Mouse (Mus musculus): Measurements from ENCODE around the gene Sept11. TPM values are rescaled to one million over a fixed set of nuclear protein-coding genes. Genes with fewer than 3 reads are reported as not detected.

The Sept11 gene
- polyA plus RNA-seq, 1 experiment from 2014 or later = 157 TPM

GRCm38 (mm10) chr5:93051951-93052350 is 41.3 kb upstream of the Sept11 start:
- Histone ChIP-seq H3K9ac (ENCODE audit: low read length) (no peak overlapping the region), H3K36me3 (ENCODE audit: control insufficient read depth, insufficient read depth, low read length) (no peaks in the 10 kb centered on the region), H3K4me3 (ENCODE audit: low read length) (no peak overlapping the region), H3K4me2 (ENCODE audit: low read depth, low read length) (no peak overlapping the region), H3K27me3 (ENCODE audit: control insufficient read depth, insufficient read depth, low read depth, low read length) (peaks cover under 1% of the 10 kb centered on the region; the same call in 1 of the 2 replicates), H3K27ac (ENCODE audit: low read length) (no peak overlapping the region), H3K4me1 (replicated peaks; ENCODE audit: control insufficient read depth, insufficient read depth, low read length) (no peaks in the 10 kb centered on the region; the same call in 1 of the 2 replicates), H3K9me3 (ENCODE audit: control insufficient read depth, low read length) (no peaks in the 10 kb centered on the region)
- 62% methylated on average over 9 of the region's 9 CpGs for WGBS
- ATAC-seq (ENCODE audit: low read depth) = no peak

GRCm38 (mm10) chr5:93053606-93054397 is 39.4 kb upstream of the Sept11 start:
- Histone ChIP-seq H3K27ac (ENCODE audit: low read length) (no peak overlapping the region), H3K9ac (ENCODE audit: low read length) (no peak overlapping the region), H3K36me3 (ENCODE audit: control insufficient read depth, insufficient read depth, low read length) (no peaks in the 10 kb centered on the region), H3K4me1 (replicated peaks; ENCODE audit: control insufficient read depth, insufficient read depth, low read length) (no peaks in the 10 kb centered on the region; the same call in 1 of the 2 replicates), H3K4me3 (ENCODE audit: low read length) (no peak overlapping the region), H3K9me3 (ENCODE audit: control insufficient read depth, low read length) (no peaks in the 10 kb centered on the region), H3K27me3 (ENCODE audit: control insufficient read depth, insufficient read depth, low read depth, low read length) (no peaks in the 10 kb centered on the region; the same call in 1 of the 2 replicates), H3K4me2 (ENCODE audit: low read depth, low read length) (no peak overlapping the region)
- no peak for ATAC-seq (ENCODE audit: low read depth)
- 52% methylated on average over 8 of the region's 8 CpGs for whole genome bisulfite sequencing

- Histone ChIP-seq H3K9me3 (ENCODE audit: control insufficient read depth, low read length) (no peaks in the 10 kb centered on the region), H3K36me3 (ENCODE audit: control insufficient read depth, insufficient read depth, low read length) (no peaks in the 10 kb centered on the region), H3K4me1 (replicated peaks; ENCODE audit: control insufficient read depth, insufficient read depth, low read length) (no peaks in the 10 kb centered on the region), H3K4me2 (ENCODE audit: low read depth, low read length) (no peak overlapping the region), H3K4me3 (ENCODE audit: low read length) (no peak overlapping the region), H3K27me3 (ENCODE audit: control insufficient read depth, insufficient read depth, low read depth, low read length) (no peaks in the 10 kb centered on the region), H3K9ac (ENCODE audit: low read length) (no peak overlapping the region), H3K27ac (ENCODE audit: low read length) (no peak overlapping the region)
- ATAC-seq (ENCODE audit: low read depth) = no peak
- WGBS = 78% methylated on average over 4 of the region's 4 CpGs
These were observed 32.4 kb upstream of the Sept11 start for GRCm38 (mm10) chr5:93060865-93061264.

GRCm38 (mm10) chr5:93077661-93078323 is 15.4 kb upstream of the Sept11 start:
- 60% methylated on average over 7 of the region's 7 CpGs for WGBS
- no peak for ATAC-seq (ENCODE audit: low read depth)
- H3K27ac ChIP-seq (ENCODE audit: low read length) = no peak overlapping the region
- H3K36me3 ChIP-seq (ENCODE audit: control insufficient read depth, insufficient read depth, low read length) = no peaks in the 10 kb centered on the region
- H3K9me3 ChIP-seq (ENCODE audit: control insufficient read depth, low read length) = no peaks in the 10 kb centered on the region
- no peak overlapping the region for H3K9ac ChIP-seq (ENCODE audit: low read length)
- no peaks in the 10 kb centered on the region for H3K27me3 ChIP-seq (ENCODE audit: control insufficient read depth, insufficient read depth, low read depth, low read length)
- no peaks in the 10 kb centered on the region; the same call in 1 of the 2 replicates for H3K4me1 ChIP-seq (replicated peaks; ENCODE audit: control insufficient read depth, insufficient read depth, low read length)
- no peak overlapping the region for H3K4me3 ChIP-seq (ENCODE audit: low read length)
- no peak overlapping the region for H3K4me2 ChIP-seq (ENCODE audit: low read depth, low read length)

GRCm38 (mm10) chr5:93079596-93079995 is 13.6 kb upstream of the Sept11 start:
- Histone ChIP-seq H3K4me1 (replicated peaks; ENCODE audit: control insufficient read depth, insufficient read depth, low read length) (no peaks in the 10 kb centered on the region; the same call in 1 of the 2 replicates), H3K36me3 (ENCODE audit: control insufficient read depth, insufficient read depth, low read length) (no peaks in the 10 kb centered on the region), H3K9ac (ENCODE audit: low read length) (no peak overlapping the region), H3K9me3 (ENCODE audit: control insufficient read depth, low read length) (no peaks in the 10 kb centered on the region), H3K4me3 (ENCODE audit: low read length) (no peak overlapping the region), H3K27me3 (ENCODE audit: control insufficient read depth, insufficient read depth, low read depth, low read length) (no peaks in the 10 kb centered on the region), H3K4me2 (ENCODE audit: low read depth, low read length) (no peak overlapping the region), H3K27ac (ENCODE audit: low read length) (no peak overlapping the region)
- WGBS = 70% methylated on average over 3 of the region's 3 CpGs
- no peak for ATAC-seq (ENCODE audit: low read depth)

GRCm38 (mm10) chr5:93085015-93085598 is 8.1 kb upstream of the Sept11 start:
- no peaks in the 10 kb centered on the region for H3K27me3 ChIP-seq (ENCODE audit: control insufficient read depth, insufficient read depth, low read depth, low read length)
- H3K36me3 ChIP-seq (ENCODE audit: control insufficient read depth, insufficient read depth, low read length) = no peaks in the 10 kb centered on the region
- peak; percentile 56; the same call in 1 of the 2 replicates for ATAC-seq (ENCODE audit: low read depth)
- 33% methylated on average over 4 of the region's 4 CpGs for WGBS
- no peak overlapping the region for H3K27ac ChIP-seq (ENCODE audit: low read length)
- peaks cover 4% of the 10 kb centered on the region; the same call in 1 of the 2 replicates for H3K4me1 ChIP-seq (replicated peaks; ENCODE audit: control insufficient read depth, insufficient read depth, low read length)
- no peak overlapping the region for H3K4me3 ChIP-seq (ENCODE audit: low read length)
- no peak overlapping the region for H3K4me2 ChIP-seq (ENCODE audit: low read depth, low read length)
- no peak overlapping the region for H3K9ac ChIP-seq (ENCODE audit: low read length)
- H3K9me3 ChIP-seq (ENCODE audit: control insufficient read depth, low read length) = no peaks in the 10 kb centered on the region

GRCm38 (mm10) chr5:93085900-93086299 is 7.3 kb upstream of the Sept11 start:
- Histone ChIP-seq H3K27me3 (ENCODE audit: control insufficient read depth, insufficient read depth, low read depth, low read length) (no peaks in the 10 kb centered on the region), H3K9ac (ENCODE audit: low read length) (no peak overlapping the region), H3K4me3 (ENCODE audit: low read length) (no peak overlapping the region), H3K27ac (ENCODE audit: low read length) (no peak overlapping the region), H3K4me1 (replicated peaks; ENCODE audit: control insufficient read depth, insufficient read depth, low read length) (peaks cover 4% of the 10 kb centered on the region), H3K4me2 (ENCODE audit: low read depth, low read length) (no peak overlapping the region), H3K36me3 (ENCODE audit: control insufficient read depth, insufficient read depth, low read length) (no peaks in the 10 kb centered on the region), H3K9me3 (ENCODE audit: control insufficient read depth, low read length) (no peaks in the 10 kb centered on the region)
- WGBS = 82% methylated on average over 4 of the region's 4 CpGs
- ATAC-seq (ENCODE audit: low read depth) = no peak

- 30% methylated on average over 3 of the region's 3 CpGs for WGBS
- peak overlapping the region; percentile 86 for H3K4me3 ChIP-seq (ENCODE audit: low read length)
These were observed 2.0 kb upstream of the Sept11 start for GRCm38 (mm10) chr5:93091266-93091665.

GRCm38 (mm10) chr5:93092147-93092781 is 973 bp upstream of the Sept11 start:
- peak overlapping the region; percentile 83 for H3K4me2 ChIP-seq (ENCODE audit: low read depth, low read length)
- peak overlapping the region; percentile 86 for H3K4me3 ChIP-seq (ENCODE audit: low read length)
- 3% methylated on average over 28 of the region's 28 CpGs for WGBS
- no peaks in the 10 kb centered on the region for H3K36me3 ChIP-seq (ENCODE audit: control insufficient read depth, insufficient read depth, low read length)
- no peaks in the 10 kb centered on the region for H3K9me3 ChIP-seq (ENCODE audit: control insufficient read depth, low read length)
- no peaks in the 10 kb centered on the region for H3K27me3 ChIP-seq (ENCODE audit: control insufficient read depth, insufficient read depth, low read depth, low read length)
- peak; percentile 11; the same call in 1 of the 2 replicates for ATAC-seq (ENCODE audit: low read depth)
- H3K4me1 ChIP-seq (replicated peaks; ENCODE audit: control insufficient read depth, insufficient read depth, low read length) = peaks cover 35% of the 10 kb centered on the region
- H3K27ac ChIP-seq (ENCODE audit: low read length) = no peak overlapping the region
- peak overlapping the region; percentile 92 for H3K9ac ChIP-seq (ENCODE audit: low read length)

More at GRCm38 (mm10) chr5:93091266-93091665, 2.0 kb upstream of the Sept11 start:
- peaks cover 28% of the 10 kb centered on the region for H3K4me1 ChIP-seq (replicated peaks; ENCODE audit: control insufficient read depth, insufficient read depth, low read length)
- H3K9ac ChIP-seq (ENCODE audit: low read length) = no peak overlapping the region
- H3K27ac ChIP-seq (ENCODE audit: low read length) = no peak overlapping the region
- ATAC-seq (ENCODE audit: low read depth) = no peak
- no peaks in the 10 kb centered on the region for H3K9me3 ChIP-seq (ENCODE audit: control insufficient read depth, low read length)
- peak overlapping the region; percentile 83 for H3K4me2 ChIP-seq (ENCODE audit: low read depth, low read length)
- H3K36me3 ChIP-seq (ENCODE audit: control insufficient read depth, insufficient read depth, low read length) = no peaks in the 10 kb centered on the region
- H3K27me3 ChIP-seq (ENCODE audit: control insufficient read depth, insufficient read depth, low read depth, low read length) = no peaks in the 10 kb centered on the region
